Mouse (Mus musculus) heart, postnatal 14 days (tissue): ENCODE data around the gene Prrc2b. TPM values are rescaled to one million over a fixed set of nuclear protein-coding genes. Genes with fewer than 3 reads are reported as not detected.

Source experiments
- DNase-seq, 2 experiments: peaks; one replicate each; pipeline ENCODE4 v3.0.0; 2021 to 2022
- intact Hi-C: fragments of 180-260 bp; cut with DNase I; formaldehyde crosslinking; loops from one replicate; pipeline ENCODE4 v1.15.1; 2025
- total RNA-seq, 2 experiments: library from RNA; stranded (reverse); gene quantifications; 2 replicates each; pipeline ENCODE4 v1.2.3; 2021

Gene Prrc2b
- total RNA-seq, 2 experiments from 2014 or later, result 92.9 to 101 TPM

DNA sequence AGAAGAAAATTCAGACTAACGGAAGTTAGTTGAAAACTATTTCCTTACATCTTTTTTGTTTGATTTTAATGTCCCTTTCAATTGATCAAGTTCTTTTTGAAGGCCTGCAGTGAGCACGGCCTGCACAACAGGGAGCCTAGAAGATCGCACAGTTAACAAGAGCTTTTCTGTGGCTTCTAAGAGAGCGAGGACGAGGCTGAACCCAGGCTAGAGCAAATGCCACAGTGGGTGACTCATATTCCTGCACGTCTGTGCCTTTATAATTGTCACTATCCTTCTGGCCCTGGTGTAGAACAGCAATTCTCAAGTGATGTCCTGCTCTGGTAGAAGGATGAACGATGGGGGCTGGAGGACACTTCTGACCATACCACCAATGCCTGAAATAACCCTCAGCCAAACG, 66.8 kb downstream of the Prrc2b start:
- no peak for DNase-seq
- intact Hi-C loops, result no loop called here

- intact Hi-C loops, result no loop called here
- DNase-seq, result no peak
Measured at GRCm38 (mm10) chr2:32218113-32218512, 67.2 kb downstream of the Prrc2b start.

DNA sequence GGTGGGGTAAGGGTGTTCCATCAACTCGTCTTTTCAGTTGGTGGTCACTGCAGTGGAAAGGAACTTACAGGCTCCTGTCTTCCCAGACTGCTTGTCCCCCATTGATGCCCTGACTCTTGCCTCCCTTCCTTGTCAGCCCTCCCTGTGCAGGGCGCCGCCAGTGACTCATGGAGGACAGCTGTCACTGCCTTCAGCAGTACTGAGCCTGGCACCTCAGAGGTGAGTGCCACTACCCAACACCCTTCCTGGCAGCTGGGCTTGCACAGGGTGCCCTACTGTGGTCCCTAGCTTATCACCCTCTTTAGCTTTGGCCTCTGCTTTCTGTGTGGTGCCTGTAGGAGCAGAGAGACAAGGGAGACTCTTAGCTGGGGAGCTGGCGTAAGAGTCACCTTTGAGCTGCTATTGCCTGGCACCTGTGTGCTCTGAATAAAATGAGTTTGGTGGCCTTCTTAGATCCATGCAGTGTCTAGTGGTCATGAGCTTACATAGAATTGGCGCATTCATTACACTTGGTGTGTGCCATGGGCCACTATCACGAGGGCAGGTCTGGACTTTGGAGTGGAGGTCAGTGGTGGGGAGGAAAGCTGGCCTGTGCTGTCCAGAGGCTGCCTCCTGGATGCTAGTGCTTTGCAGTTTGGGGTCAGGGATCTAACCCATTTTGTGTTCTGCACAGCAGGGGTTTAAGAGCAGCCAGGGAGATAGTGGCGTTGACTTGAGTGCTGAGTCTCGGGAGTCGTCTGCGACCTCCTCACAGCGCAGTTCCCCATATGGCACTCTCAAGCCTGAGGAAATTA, 67.9 kb downstream of the Prrc2b start:
- no peak for DNase-seq
- intact Hi-C loops, result no loop called here

DNA sequence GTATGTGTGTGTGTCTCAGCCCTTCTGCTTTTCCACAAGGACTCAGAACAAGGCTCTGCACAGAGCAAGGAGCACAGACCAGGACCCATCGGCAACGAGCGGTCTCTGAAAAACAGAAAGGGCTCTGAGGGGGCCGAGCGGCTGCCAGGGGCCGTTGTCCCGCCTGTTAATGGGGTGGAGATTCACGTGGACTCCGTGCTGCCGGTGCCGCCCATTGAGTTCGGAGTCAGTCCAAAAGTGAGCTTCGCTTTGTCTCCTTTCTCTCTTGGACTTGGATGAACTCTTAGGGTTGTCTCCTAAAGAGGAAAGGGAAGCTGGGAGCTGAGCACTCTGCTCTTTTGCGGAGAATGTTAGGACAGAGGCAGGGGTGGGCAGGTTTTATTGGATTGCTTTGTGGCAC, 68.6 kb downstream of the Prrc2b start:
- no peak for DNase-seq

GRCm38 (mm10) chr2:32220021-32220420, 69.1 kb downstream of the Prrc2b start:
- intact Hi-C loops, result no loop called here
- no peak for DNase-seq

More for the DNA sequence above, 68.6 kb downstream of the Prrc2b start:
- intact Hi-C loops, result no loop called here

GRCm38 (mm10) chr2:32220969-32221368, 70.1 kb downstream of the Prrc2b start:
- no peak for DNase-seq
- intact Hi-C loops, result no loop called here

DNA sequence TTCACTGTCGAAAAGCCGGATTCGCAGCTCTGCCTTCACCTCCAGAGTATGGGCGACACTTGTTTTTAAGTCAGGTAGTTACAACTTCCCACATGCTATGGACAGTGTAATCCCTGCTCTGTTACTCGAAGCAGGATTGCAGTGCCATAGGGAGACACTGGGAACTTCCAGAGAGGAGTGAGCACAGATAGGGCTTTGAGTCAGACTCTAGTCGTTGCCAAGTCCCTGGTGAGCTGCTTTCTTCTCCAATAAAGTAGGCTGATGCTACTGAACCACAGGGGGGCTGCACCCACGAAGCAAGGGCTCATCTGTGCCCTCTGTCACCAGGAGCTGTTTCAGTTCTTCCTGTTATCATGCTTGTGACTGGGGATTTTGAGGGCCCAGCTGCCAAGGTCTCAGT, 70.7 kb downstream of the Prrc2b start:
- intact Hi-C loops, result no loop called here
- DNase-seq, result no peak

- intact Hi-C loops, result no loop called here
- DNase-seq, result no peak
Measured at GRCm38 (mm10) chr2:32222057-32222456, 71.2 kb downstream of the Prrc2b start.

DNA sequence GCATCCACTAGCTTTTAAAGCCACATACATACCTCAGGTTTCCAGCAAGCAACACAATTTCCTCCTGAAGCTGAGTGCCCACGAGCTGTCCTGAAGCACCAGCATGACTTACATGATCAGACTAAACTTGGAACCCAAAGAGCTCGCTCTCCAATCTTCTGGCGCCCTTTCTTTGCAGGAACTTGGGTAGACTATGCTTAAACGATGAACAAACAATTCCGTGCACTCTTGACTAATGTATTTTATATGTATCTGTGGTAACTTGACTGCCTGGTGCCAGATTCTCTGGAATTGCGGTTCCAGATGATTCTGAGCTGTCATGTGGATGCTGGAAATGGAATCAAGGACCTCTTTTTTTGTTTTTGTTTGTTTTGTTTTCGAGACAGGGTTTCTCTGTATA, 84.6 kb downstream of the Prrc2b start:
- no peak for DNase-seq
- intact Hi-C loops, result no loop called here

- intact Hi-C loops, result loop anchor here (2.0 kb wide), 1 partner anchor 47 kb away; no protein-coding TSS in a partner anchor
- DNase-seq, result peak; percentile 92 to 94
Measured at GRCm38 (mm10) chr2:32235886-32236759, 85.2 kb downstream of the Prrc2b start, which contains the start of gene Pomt1. Gene Pomt1 (plus strand): TSS chr2:32236590.

GRCm38 (mm10) chr2:32236760-32237487, 86.0 kb downstream of the Prrc2b start:
- intact Hi-C loops, result loop anchor here (2.0 kb wide), 1 partner anchor 46 kb away; no protein-coding TSS in a partner anchor
- peak; percentile 42 to 50 for DNase-seq

- no peak for DNase-seq
- intact Hi-C loops, result loop anchor here (2.0 kb wide), 1 partner anchor 45 kb away; no protein-coding TSS in a partner anchor
Measured at GRCm38 (mm10) chr2:32237571-32237970, 86.7 kb downstream of the Prrc2b start.

DNA sequence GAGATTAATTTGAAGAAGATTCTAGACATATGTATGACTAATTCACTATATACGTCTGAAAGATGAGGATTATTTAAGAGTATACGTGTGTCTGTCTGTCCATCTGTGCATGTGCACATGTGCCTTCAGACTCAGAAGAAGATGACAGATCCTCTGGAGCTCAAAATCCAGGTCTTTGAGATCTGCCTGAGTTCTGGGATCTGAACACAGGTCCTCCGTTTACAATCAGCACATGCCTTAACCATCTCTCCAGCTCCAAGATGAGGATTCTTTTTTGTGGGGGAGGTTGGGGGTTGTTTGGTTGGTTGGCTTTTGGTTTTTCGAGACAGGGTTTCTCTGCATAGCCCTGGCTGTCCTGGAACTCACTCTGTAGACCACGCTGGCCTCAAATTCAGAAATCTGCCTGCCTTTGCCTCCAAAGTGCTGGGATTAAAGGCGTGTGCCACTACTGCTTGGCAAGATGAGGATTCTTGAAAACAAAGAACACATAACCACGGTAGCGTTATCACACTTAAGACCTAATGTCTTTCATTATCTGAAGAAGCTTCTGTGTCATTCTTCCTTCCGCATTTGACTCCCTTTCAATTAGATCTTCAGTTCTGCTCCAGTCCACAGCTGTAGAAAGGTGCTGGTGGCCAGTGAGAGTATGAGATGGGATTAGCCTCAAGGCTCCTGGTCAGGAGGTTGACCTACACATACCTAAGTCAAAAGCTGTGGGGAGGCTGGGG, 88.0 kb downstream of the Prrc2b start:
- DNase-seq, result no peak
- intact Hi-C loops, result no loop called here

DNA sequence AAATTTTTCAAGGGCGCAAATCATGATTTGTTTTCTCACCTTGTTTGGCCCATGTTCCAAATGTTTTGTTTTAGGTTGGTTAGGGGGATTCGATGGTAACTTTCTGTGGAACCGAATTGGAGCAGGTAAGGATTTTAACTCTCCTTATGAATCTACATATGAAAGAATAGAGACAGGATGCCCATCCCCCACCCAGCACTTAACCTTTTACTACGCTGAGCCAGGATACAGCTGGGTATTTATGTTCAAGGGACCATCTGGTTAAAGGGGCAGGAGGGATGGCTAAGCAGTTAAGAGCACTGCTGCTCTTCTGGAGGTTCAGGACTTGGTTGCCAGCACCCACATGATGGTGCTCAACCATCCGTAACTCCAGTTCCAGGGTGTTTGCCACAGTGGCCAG, 89.7 kb downstream of the Prrc2b start:
- intact Hi-C loops, result no loop called here
- DNase-seq, result no peak

- intact Hi-C loops, result no loop called here
- DNase-seq, result no peak
Measured at GRCm38 (mm10) chr2:32242986-32243385, 92.1 kb downstream of the Prrc2b start.

DNA sequence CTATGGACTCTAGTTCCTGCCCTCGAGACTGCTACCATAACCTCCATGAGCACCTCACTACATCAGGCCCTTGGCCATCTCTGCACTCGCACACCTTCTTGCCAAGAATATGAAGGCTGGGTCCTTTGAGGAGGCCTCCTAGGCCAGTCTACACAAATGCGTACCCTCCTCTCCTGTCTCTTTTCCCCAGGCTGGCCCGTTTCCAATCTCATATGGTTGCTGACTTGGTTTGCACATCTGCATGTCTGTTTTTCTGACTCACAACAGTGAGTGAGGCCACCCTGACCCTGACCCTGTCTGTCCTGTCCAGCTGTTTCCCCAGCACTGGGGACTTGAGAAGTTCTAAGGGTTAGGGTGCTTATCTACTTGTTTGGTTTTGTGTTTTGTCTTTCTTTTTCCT, 95.9 kb downstream of the Prrc2b start:
- intact Hi-C loops, result no loop called here
- no peak for DNase-seq

DNA sequence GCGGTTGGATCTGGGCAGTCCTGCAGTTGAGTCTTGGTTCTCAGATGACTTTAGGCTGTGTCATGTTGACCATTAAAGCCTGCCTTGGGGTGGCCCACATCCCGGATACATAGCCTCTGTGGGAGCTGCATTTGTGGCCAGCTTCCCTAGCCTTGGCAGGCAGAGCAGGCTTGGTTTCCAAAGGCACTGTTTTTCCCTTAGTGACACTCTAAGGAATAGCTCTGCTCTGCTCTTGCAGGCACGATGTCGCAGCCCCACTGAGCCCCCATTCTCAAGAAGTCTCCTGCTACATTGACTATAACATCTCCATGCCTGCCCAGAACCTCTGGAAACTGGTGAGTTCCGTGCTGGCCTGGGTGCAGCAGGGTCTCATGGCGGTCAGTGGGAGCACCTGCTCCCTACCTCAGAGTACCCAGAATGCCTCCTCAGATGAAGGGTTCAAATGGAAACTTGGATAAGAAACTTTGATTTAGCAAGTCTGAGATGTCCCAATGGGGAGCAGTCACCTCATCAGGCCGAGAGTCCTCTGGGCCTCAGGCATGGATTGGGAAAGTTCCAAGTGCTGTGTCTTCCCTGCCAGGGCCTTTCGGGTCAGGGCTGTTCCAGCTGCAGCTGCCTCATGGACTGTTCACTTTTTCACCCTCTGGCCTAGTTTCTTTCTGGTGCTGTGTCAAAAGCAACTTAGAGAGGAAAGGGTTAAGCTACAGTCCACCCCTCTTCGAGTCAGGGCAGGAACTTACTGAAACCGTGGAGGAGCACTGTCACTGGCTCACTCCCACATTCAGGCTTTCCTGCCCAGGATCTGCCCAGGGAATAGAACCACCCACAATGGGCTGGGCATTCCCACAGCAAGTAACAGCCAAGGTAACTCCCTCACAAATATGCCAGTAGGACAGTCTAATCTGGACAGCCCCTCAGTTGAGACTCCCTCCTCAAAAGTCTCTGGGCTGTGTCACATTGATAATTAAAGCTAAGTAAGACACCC, 97.8 kb downstream of the Prrc2b start:
- intact Hi-C loops, result no loop called here
- DNase-seq, result peak in 1 of 2 experiments; percentile 48

GRCm38 (mm10) chr2:32251791-32252527, 101.1 kb downstream of the Prrc2b start:
- intact Hi-C loops, result no loop called here
- no peak for DNase-seq
